Mouse (Mus musculus) liver, embryonic 13.5 days (tissue): Measurements from ENCODE around the gene Olfr353. TPM values are rescaled to one million over a fixed set of nuclear protein-coding genes. Genes with fewer than 3 reads are reported as not detected.

ENCODE experiments used
- ATAC-seq: fragments of 200-750 bp; cut with Nextera tagmentation; 2 replicates; pipeline ENCODE4 v1.8.0; 2017; ENCODE audit warnings: low read depth, mild to moderate bottlenecking, moderate number of reproducible peaks, moderate library complexity
- DNase-seq: peaks from one replicate; pipeline ENCODE4 v3.0.0; 2022
- H3K27ac ChIP-seq: fragments of 300-500 bp; sonication (generic); 2 replicates; pipeline ENCODE4 v1.5.1; 2015; ENCODE audit warnings: moderate library complexity, mild to moderate bottlenecking, inconsistent platforms
- H3K27me3 ChIP-seq: fragments of 300-500 bp; sonication (generic); 2 replicates; pipeline ENCODE4 v1.6.1; 2015; ENCODE audit warnings: mild to moderate bottlenecking, inconsistent platforms
- H3K36me3 ChIP-seq: fragments of 300-500 bp; sonication (generic); 2 replicates; pipeline ENCODE4 v1.6.1; 2015; ENCODE audit warnings: mild to moderate bottlenecking, inconsistent platforms
- H3K4me1 ChIP-seq: fragments of 300-500 bp; sonication (generic); replicated peaks from 2 replicates; pipeline ENCODE4 v1.6.1; 2015; ENCODE audit warnings: inconsistent platforms
- H3K4me2 ChIP-seq: fragments of 300-500 bp; sonication (generic); 2 replicates; pipeline ENCODE4 v1.6.1; 2015; ENCODE audit warnings: inconsistent platforms, mild to moderate bottlenecking, moderate library complexity
- H3K4me3 ChIP-seq: fragments of 300-500 bp; sonication (generic); replicated peaks from 2 replicates; pipeline ENCODE4 v1.5.1; 2015; ENCODE audit warnings: mild to moderate bottlenecking, inconsistent platforms
- H3K9ac ChIP-seq: fragments of 300-500 bp; sonication (generic); 2 replicates; pipeline ENCODE4 v1.6.1; 2015; ENCODE audit warnings: mild to moderate bottlenecking, inconsistent platforms
- H3K9me3 ChIP-seq: fragments of 300-500 bp; sonication (generic); replicated peaks from 2 replicates; pipeline ENCODE4 v1.6.1; 2016; ENCODE audit warnings: inconsistent platforms
- WGBS: fragments of 180-500 bp; shearing (Covaris S2); methylation state at CpG from one replicate; pipeline ENCODE4 v1.1.7; 2015; ENCODE audit not compliant: insufficient replicate concordance; 5-methylcytosine and 5-hydroxymethylcytosine counted together
- polyA plus RNA-seq: library from polyadenylated mRNA; unstranded; fragments of >200 nt; fragmentation: Nextera tagmentation; extraction: Ambion mirVana; gene quantifications from 2 replicates; pipeline ENCODE4 v1.2.1, GENCODE M21; 2015

Olfr353 gene
- polyA plus RNA-seq, result not detected in 2 replicates

DNA sequence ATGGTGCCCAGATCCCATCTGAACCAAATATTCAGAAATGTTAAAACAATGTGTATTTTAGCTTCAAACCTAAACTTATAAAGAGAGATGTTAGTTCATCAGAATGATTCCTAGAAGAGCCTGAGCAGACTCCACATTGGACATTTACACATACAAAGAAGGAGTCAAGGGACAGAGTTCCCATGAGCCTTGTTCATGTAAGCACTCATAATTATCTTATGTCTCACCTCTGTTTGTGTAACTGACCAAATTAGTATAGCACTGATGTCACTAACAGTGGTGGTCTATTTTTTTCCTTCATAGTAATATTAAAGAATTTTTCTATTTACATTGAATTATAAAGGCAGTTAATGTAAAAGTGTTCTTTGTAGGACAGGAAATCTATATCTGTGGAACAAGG lies at the start of gene Olfr353:
TSS of gene Olfr353 (minus strand) at position 101 of the 400 bp plus-strand sequence.
- Histone ChIP-seq H3K9ac (no peak within 1 kb of the TSS), H3K9me3 (no peaks in the 10 kb centered on the region), H3K36me3 (no peaks in the 10 kb centered on the region), H3K4me3 (no peak within 1 kb of the TSS), H3K27me3 (no peaks in the 10 kb centered on the region), H3K27ac (no peak within 1 kb of the TSS), H3K4me1 (no peaks in the 10 kb centered on the region), H3K4me2 (no peak within 1 kb of the TSS)
- ATAC-seq (no peak), DNase-seq (no peak)

DNA sequence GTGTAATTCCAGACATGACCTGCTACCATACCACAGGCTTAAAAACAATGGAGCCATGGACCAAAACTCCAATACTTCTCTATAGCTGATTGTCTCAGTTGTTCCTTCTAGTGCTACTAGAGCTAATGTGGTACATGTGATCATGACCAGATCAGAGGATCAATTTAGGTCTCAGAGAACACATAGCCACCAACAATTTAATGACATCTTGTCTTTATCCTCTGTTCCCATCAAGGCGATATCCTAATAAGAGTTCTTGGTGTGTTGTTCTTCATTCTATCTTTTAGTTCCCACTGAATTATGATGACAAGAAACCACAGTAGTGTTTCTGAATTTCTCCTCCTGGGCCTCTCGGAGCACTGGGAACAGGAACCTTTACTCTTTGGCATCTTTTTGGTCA lies 44.1 kb upstream of the Olfr353 start, which contains the start of gene Olfr356:
TSS of gene Olfr356 (plus strand) at position 301 of the 400 bp plus-strand sequence.
- H3K4me1 ChIP-seq, result no peaks in the 10 kb centered on the region
- H3K27me3 ChIP-seq, result no peaks in the 10 kb centered on the region
- DNase-seq (no peak), ATAC-seq (no peak)
- no peak within 1 kb of the TSS for H3K27ac ChIP-seq
- no peak within 1 kb of the TSS for H3K4me3 ChIP-seq
- no peak within 1 kb of the TSS for H3K4me2 ChIP-seq
- 58% methylated on average over 2 of the region's 2 CpGs for WGBS
- 0 out of 2 replicates have a peak, but pooled peaks cover 3% of the 10 kb centered on the region for H3K9me3 ChIP-seq
- H3K36me3 ChIP-seq, result no peaks in the 10 kb centered on the region
- no peak within 1 kb of the TSS for H3K9ac ChIP-seq

DNA sequence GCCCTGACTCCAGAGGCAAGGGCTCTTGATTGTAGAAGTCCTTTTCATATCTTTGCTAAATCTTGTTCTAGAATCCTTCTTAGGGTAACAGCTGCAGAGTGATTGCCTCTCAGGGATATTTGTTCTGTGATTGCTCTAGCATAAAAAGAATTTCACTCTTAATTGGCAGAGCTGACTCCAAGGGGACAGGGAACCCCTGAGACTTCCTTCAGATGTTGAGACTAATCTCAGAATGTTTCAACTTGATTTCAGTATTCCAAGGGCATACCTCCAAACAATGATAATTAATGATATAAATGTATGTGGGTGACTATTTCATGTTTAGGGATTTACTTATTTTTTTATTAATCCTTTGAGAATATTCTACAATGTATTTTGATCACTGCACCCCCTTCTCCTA lies 36.1 kb upstream of the Olfr353 start, which contains the start of gene Olfr355:
TSS of gene Olfr355 (minus strand) at position 101 of the 400 bp plus-strand sequence.
- H3K4me1 ChIP-seq, result no peaks in the 10 kb centered on the region
- no peak within 1 kb of the TSS for H3K4me2 ChIP-seq
- H3K36me3 ChIP-seq, result no peaks in the 10 kb centered on the region
- no peak within 1 kb of the TSS for H3K27ac ChIP-seq
- no peak within 1 kb of the TSS for H3K9ac ChIP-seq
- ATAC-seq, result no peak
- DNase-seq, result no peak
- no peaks in the 10 kb centered on the region for H3K9me3 ChIP-seq
- H3K27me3 ChIP-seq, result no peaks in the 10 kb centered on the region
- H3K4me3 ChIP-seq, result no peak within 1 kb of the TSS

DNA sequence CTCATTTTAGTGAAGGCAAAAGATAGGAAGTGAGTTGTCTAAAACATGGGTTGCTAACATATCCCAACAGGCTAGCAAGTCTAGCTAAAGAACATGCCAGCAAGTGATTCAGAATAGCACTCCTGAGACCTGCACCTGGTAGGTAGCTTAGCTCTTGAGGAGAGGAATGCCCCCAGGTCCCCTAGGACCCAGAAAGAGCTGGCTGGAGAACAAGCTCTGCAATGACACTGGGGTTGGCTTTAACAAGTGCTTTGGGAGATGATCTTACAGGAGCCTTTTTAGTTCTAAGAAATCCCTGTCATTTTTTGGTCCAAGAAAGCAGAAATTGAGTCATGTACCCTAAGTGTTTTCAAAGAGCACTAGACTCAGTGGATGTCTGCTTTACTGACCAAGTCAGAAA lies 12.6 kb upstream of the Olfr353 start, which contains the start of gene Olfr354:
TSS of gene Olfr354 (plus strand) at position 301 of the 400 bp plus-strand sequence.
- Histone ChIP-seq H3K4me3 (no peak within 1 kb of the TSS), H3K4me1 (no peaks in the 10 kb centered on the region), H3K9me3 (peaks cover 2% of the 10 kb centered on the region; the same call in 1 of the 2 replicates), H3K36me3 (no peaks in the 10 kb centered on the region), H3K9ac (no peak within 1 kb of the TSS), H3K4me2 (no peak within 1 kb of the TSS), H3K27ac (no peak within 1 kb of the TSS), H3K27me3 (no peaks in the 10 kb centered on the region)
- DNase-seq (no peak), ATAC-seq (no peak)

DNA sequence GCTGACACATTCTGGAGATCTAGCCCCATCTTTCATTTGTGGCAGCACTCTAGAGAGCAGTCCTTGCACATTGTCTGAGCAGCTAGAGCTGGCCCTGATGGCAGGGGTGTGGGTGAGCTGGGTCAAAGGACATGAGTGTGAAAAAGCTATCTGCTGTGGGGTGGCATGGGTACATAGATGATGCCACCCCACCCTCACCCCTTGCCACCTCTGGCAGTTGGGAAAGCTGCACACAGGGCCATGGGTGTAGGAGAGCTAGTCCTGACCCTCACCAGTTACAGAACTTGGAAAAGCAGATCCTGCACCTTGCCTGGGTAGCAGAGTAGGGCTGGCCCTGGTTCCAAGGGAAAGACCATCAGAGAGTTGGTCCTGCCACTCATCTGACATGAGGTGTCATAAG lies 4.4 kb upstream of the Olfr353 start:
- DNase-seq (no peak), ATAC-seq (no peak)
- Histone ChIP-seq H3K4me2 (no peak overlapping the region), H3K4me3 (no peak overlapping the region), H3K36me3 (no peaks in the 10 kb centered on the region), H3K27ac (no peak overlapping the region), H3K4me1 (no peaks in the 10 kb centered on the region), H3K9me3 (no peaks in the 10 kb centered on the region; the same call in 1 of the 2 replicates), H3K9ac (no peak overlapping the region), H3K27me3 (no peaks in the 10 kb centered on the region)

DNA sequence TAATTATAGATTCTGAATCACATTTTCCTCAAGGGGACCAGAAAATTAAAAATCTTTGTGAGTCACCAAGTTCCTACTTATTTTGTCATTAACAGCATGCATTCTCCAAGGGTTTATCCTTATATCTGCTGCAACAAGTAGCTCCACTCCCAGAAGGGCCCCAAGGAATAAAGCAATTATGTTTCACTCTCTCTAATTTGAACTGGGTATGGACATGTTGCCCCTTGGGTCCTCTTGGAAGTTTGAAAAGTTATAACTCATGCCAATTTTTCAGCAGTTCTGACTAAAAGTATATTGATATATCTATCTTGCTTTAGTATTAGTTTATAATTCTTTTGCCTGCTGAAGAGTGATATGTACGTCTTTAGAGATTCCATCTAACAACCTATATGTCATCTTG lies 24.6 kb downstream of the Olfr353 start, which contains the start of gene Olfr352:
TSS of gene Olfr352 (plus strand) at position 301 of the 400 bp plus-strand sequence.
- 50% methylated on average over 1 of the region's 1 CpGs for WGBS
- no peaks in the 10 kb centered on the region for H3K9me3 ChIP-seq
- H3K27me3 ChIP-seq, result no peaks in the 10 kb centered on the region
- no peak within 1 kb of the TSS for H3K4me2 ChIP-seq
- DNase-seq, result no peak
- ATAC-seq, result no peak
- no peak within 1 kb of the TSS for H3K9ac ChIP-seq
- no peak within 1 kb of the TSS for H3K27ac ChIP-seq
- no peaks in the 10 kb centered on the region for H3K36me3 ChIP-seq
- no peak within 1 kb of the TSS for H3K4me3 ChIP-seq
- H3K4me1 ChIP-seq, result no peaks in the 10 kb centered on the region

DNA sequence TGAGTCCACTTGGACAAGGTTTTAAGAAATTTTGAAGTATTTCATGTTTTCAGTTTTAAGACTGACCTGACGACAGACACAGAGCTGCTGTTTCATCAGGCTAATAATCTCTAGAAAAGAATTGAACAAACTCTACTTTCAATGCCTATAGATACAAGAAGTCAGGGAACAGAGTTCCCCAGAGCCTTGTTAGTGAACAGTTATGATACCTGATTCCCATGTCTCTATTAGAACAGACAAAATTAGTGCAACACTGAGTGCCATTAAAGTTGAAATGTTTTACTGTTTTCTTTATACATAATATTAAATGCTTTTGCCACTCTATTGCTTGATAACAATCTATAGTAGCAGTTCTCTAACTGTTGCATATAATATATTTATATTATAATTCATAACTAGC lies 30.2 kb downstream of the Olfr353 start, which contains the start of gene Olfr351:
TSS of gene Olfr351 (minus strand) at position 101 of the 400 bp plus-strand sequence.
- 48% methylated on average over 1 of the region's 1 CpGs for WGBS
- H3K4me2 ChIP-seq, result no peak within 1 kb of the TSS
- no peak within 1 kb of the TSS for H3K27ac ChIP-seq
- H3K4me3 ChIP-seq, result no peak within 1 kb of the TSS
- H3K27me3 ChIP-seq, result no peaks in the 10 kb centered on the region
- H3K9me3 ChIP-seq, result no peaks in the 10 kb centered on the region
- no peaks in the 10 kb centered on the region for H3K36me3 ChIP-seq
- ATAC-seq, result no peak
- no peak for DNase-seq
- no peaks in the 10 kb centered on the region for H3K4me1 ChIP-seq
- no peak within 1 kb of the TSS for H3K9ac ChIP-seq

DNA sequence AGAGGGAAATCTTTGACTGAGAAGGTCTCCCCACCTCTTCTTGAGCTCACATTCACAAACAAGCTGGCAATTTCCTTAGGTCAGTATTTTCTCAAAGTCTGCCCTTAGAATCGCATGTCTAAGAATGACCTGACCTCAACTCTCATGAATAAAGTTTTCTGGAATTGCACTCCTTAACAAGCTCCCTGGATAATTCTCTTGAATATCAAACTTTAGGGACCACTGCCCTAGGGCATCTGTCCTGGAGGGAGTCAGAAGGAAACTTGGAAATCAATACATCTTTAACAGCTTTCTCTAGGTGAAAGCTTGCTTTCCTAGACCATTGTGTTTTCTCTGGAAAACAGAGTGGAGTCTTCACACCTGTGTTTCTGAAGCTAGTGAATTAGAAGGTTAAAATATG lies 46.7 kb downstream of the Olfr353 start, which contains the start of gene Olfr350:
TSS of gene Olfr350 (plus strand) at position 301 of the 400 bp plus-strand sequence.
- no peak for ATAC-seq
- WGBS, result 63% methylated on average over 1 of the region's 1 CpGs
- DNase-seq, result no peak

More for the DNA sequence above, 46.7 kb downstream of the Olfr353 start, which contains the start of gene Olfr350:
- Histone ChIP-seq H3K4me1 (no peaks in the 10 kb centered on the region), H3K36me3 (no peaks in the 10 kb centered on the region), H3K4me2 (no peak within 1 kb of the TSS), H3K9ac (no peak within 1 kb of the TSS), H3K4me3 (no peak within 1 kb of the TSS), H3K27ac (no peak within 1 kb of the TSS), H3K27me3 (no peaks in the 10 kb centered on the region), H3K9me3 (0 out of 2 replicates have a peak, but pooled peaks cover 4% of the 10 kb centered on the region)

Other genes starting within 250 kb of the Olfr353 start
- gene Olfr346, start 207.1 kb downstream of the Olfr353 start, polyA plus RNA-seq, result not detected in 2 replicates
- not detected in 2 replicates for gene Olfr347, start 161.0 kb downstream of the Olfr353 start, polyA plus RNA-seq
- gene Olfr348, start 108.7 kb downstream of the Olfr353 start, polyA plus RNA-seq, result not detected in 2 replicates
- gene Olfr50, start 102.4 kb downstream of the Olfr353 start, polyA plus RNA-seq, result not detected in 2 replicates
- not detected in 2 replicates for gene Olfr3, start 75.9 kb downstream of the Olfr353 start, polyA plus RNA-seq
- not detected in 2 replicates for gene Olfr350, start 46.6 kb downstream of the Olfr353 start, polyA plus RNA-seq
- not detected in 2 replicates for gene Olfr351, start 30.3 kb downstream of the Olfr353 start, polyA plus RNA-seq
- not detected in 2 replicates for gene Olfr352, start 24.5 kb downstream of the Olfr353 start, polyA plus RNA-seq
- gene Olfr354, start 12.7 kb upstream of the Olfr353 start, polyA plus RNA-seq, result not detected in 2 replicates
- not detected in 2 replicates for gene Olfr355, start 36.0 kb upstream of the Olfr353 start, polyA plus RNA-seq
- gene Olfr356, start 44.2 kb upstream of the Olfr353 start, polyA plus RNA-seq, result not detected in 2 replicates
- gene Olfr357, start 100.9 kb upstream of the Olfr353 start, polyA plus RNA-seq, result not detected in 2 replicates
- gene Olfr358, start 116.4 kb upstream of the Olfr353 start, polyA plus RNA-seq, result not detected in 2 replicates
- not detected in 2 replicates for gene Olfr360, start 172.8 kb upstream of the Olfr353 start, polyA plus RNA-seq
- gene Olfr361, start 196.4 kb upstream of the Olfr353 start, polyA plus RNA-seq, result not detected in 2 replicates
- gene Olfr362, start 225.0 kb upstream of the Olfr353 start, polyA plus RNA-seq, result not detected in 2 replicates
- not detected in 2 replicates for gene Olfr364-ps1, start 246.4 kb upstream of the Olfr353 start, polyA plus RNA-seq